12 mouse cellular contexts compared by ENCODE assay signal in genomic region chr17:84474312-84474711, GRCm38 (mm10). TPM values are rescaled to one million over a fixed set of nuclear protein-coding genes. Genes with fewer than 3 reads are reported as not detected.
DNase-seq lines count a peak whose midpoint lies in the region; TF ChIP-seq lines count a peak whose summit lies in the region.
"Had no signal": no experiment of that assay in that cellular context is flagged by ENCODE, and none has a peak within 500 bp of the region (broad histone marks: within the 10 kb centered on the region; RNA-seq: fewer than 3 reads in every experiment).

No protein-coding gene starts in this region.

- DNase-seq in heart, postnatal 10 days = peak; percentile 24 to 28
- DNase-seq in heart, adult 8-10 months (ENCODE audit: low spot score) = no peak
- no peak for DNase-seq in left cerebral cortex, adult 2 months (ENCODE audit: extremely low spot score in 1 of 2, low spot score in 2 of 2)
- no peak for DNase-seq in left cerebral cortex, adult 8-10 months (ENCODE audit: low spot score in 2 of 2)
- DNase-seq in 3T3-L1 (ENCODE audit: low read depth, low spot score) (peak; percentile 71), NIH3T3 (ENCODE audit: low read depth) (peak; percentile 73)
- no peak for DNase-seq in cerebellum, postnatal 36 days
- DNase-seq in thymus, postnatal 25 days = no peak
- DNase-seq: gastrocnemius, postnatal 36 days; heart, postnatal 36 days had no signal

- no peak overlapping the region for H3K27ac ChIP-seq in left cerebral cortex, adult 2 months
- H3K27ac ChIP-seq: forebrain, embryonic 12.5 days; limb, embryonic 15.5 days had no signal

- H3K4me3 ChIP-seq in left cerebral cortex, adult 2 months = no peak overlapping the region
- H3K4me3 ChIP-seq: forebrain, embryonic 12.5 days; limb, embryonic 15.5 days had no signal

- intact Hi-C loops in heart, postnatal 10 days (cut with DNase I) = no loop called here
- intact Hi-C loops in left cerebral cortex, adult 2 months (cut with DNase I) = loop anchor here (5.0 kb wide), 1 partner anchor 223 kb away; no protein-coding TSS in a partner anchor

- peak; percentile 66 for TF ChIP-seq CTCF in left cerebral cortex, adult 2 months (IDR thresholded peaks at IDR 0.05)

RNA-seq across cellular contexts. Expression of gene Thada, which starts 8.3 kb away (rescaled TPM):
- total RNA-seq in heart, postnatal 10 days (2021) = 10 to 100 TPM in 1 of 2 experiments, 1 to 10 TPM in 1; 8.8 to 11.7 TPM
- 1 to 10 TPM; 8.1 to 8.9 (median 8.6) TPM for total RNA-seq in heart, adult 8-10 months (2022)
- total RNA-seq in left cerebral cortex, adult 2 months (2021) = 10 to 100 TPM; 13.8 to 15.9 TPM
- 10 to 100 TPM; 15.0 to 17.3 (median 15.6) TPM for total RNA-seq in left cerebral cortex, adult 8-10 months (2022)

RNA-seq across cellular contexts. Expression of gene Plekhh2, which starts 37.4 kb away (rescaled TPM):
- total RNA-seq in heart, postnatal 10 days (2021) = 1 to 10 TPM; 6.3 to 7.0 TPM
- 1 to 10 TPM; 1.3 to 2.4 (median 2.1) TPM for total RNA-seq in heart, adult 8-10 months (2022)
- total RNA-seq in left cerebral cortex, adult 2 months (2021) = 1 to 10 TPM; 7.3 to 7.9 TPM
- 1 to 10 TPM; 5.0 to 6.0 (median 6.0) TPM for total RNA-seq in left cerebral cortex, adult 8-10 months (2022)

Comparison
In these comparisons a context has a peak if more than half of its experiments do, and no peak if none do; other contexts are left out.
1. DNase-seq: peak in heart, postnatal 10 days (2 of 2), 3T3-L1 (single experiment) and NIH3T3 (single experiment); none in heart, adult 8-10 months (single experiment), left cerebral cortex, adult 2 months (0 of 2), left cerebral cortex, adult 8-10 months (0 of 2), cerebellum, postnatal 36 days (0 of 2) and thymus, postnatal 25 days (single experiment).